In the genomic region with DNA sequence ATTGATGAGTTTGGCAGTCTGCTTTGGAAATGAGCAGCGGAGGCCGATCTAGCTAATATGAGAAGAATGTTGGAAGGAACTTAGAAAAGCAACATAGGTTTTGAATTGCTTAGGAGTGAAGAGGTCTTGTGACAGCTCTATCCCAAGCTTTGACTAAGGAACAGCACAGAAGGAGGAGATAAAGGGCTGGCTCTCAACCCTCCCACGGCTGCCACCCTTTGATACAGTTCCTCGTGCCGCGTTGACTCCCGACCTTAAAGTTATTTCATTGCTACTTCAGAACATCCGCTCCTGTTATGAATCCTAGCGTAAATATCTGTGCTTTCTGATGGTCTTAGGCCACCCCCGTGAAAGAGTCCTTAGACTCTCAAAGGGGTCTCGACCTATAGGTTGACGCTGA, we compare ENCODE assay signal across 14 mouse cellular contexts. TPM values are rescaled to one million over a fixed set of nuclear protein-coding genes. Genes with fewer than 3 reads are reported as not detected.
DNase-seq lines count a peak whose midpoint lies in the region; ATAC-seq and TF ChIP-seq lines count a peak whose summit lies in the region.
"Had no signal": no experiment of that assay in that cellular context is flagged by ENCODE, and none has a peak within 500 bp of the region (broad histone marks: within the 10 kb centered on the region; RNA-seq: fewer than 3 reads in every experiment).

No protein-coding gene starts in this region.

- H3K4me1 ChIP-seq in limb, embryonic 15.5 days, result peaks cover 23% of the 10 kb centered on the region
- H3K4me1 ChIP-seq in limb, embryonic 10.5 days, result peaks cover 23% of the 10 kb centered on the region
- H3K4me1 ChIP-seq in bone marrow, adult 2 months (ENCODE audit: control insufficient read depth, insufficient read depth, low read length), result peaks cover 2% of the 10 kb centered on the region
- H3K4me1 ChIP-seq in liver, postnatal 0 days (ENCODE audit: insufficient read depth), result peaks cover 25% of the 10 kb centered on the region
- peaks cover 28% of the 10 kb centered on the region for H3K4me1 ChIP-seq in forebrain, embryonic 13.5 days

- no peaks in the 10 kb centered on the region for H3K36me3 ChIP-seq in limb, embryonic 15.5 days
- H3K36me3 ChIP-seq in limb, embryonic 10.5 days, result no peaks in the 10 kb centered on the region
- no peaks in the 10 kb centered on the region for H3K36me3 ChIP-seq in liver, postnatal 0 days (replicated peaks; ENCODE audit: insufficient read depth, low read length)
- H3K36me3 ChIP-seq in forebrain, embryonic 13.5 days (ENCODE audit: poor library complexity, severe bottlenecking), result no peaks in the 10 kb centered on the region
- H3K36me3 ChIP-seq: limb, embryonic 12.5 days had no signal

- 0 out of 2 replicates have a peak overlapping the region, but pooled peaks have one; percentile 0 for H3K27ac ChIP-seq in limb, embryonic 15.5 days
- H3K27ac ChIP-seq in limb, embryonic 10.5 days, result no peak overlapping the region
- H3K27ac ChIP-seq in bone marrow, adult 2 months (ENCODE audit: control insufficient read depth, insufficient read depth, low read depth, low read length, poor library complexity), result peak overlapping the region; percentile 33
- peak overlapping the region; percentile 72 for H3K27ac ChIP-seq in liver, postnatal 0 days (ENCODE audit: low read depth)
- H3K27ac ChIP-seq in forebrain, embryonic 13.5 days, result no peak overlapping the region

- WGBS in limb, embryonic 15.5 days, result 67% methylated on average over 12 of the region's 12 CpGs
- 73% methylated on average over 12 of the region's 12 CpGs for WGBS in limb, embryonic 10.5 days
- 77% methylated on average over 12 of the region's 12 CpGs for WGBS in bone marrow, adult 2 months
- WGBS in liver, postnatal 0 days (ENCODE audit: insufficient replicate concordance), result 58% methylated on average over 12 of the region's 12 CpGs
- WGBS in forebrain, embryonic 13.5 days, result 82% methylated on average over 12 of the region's 12 CpGs

- no peak for DNase-seq in limb, embryonic 10.5 days (ENCODE audit: low spot score)
- DNase-seq in liver, postnatal 0 days, result peak; percentile 40
- DNase-seq in embryo, embryonic 9.5 days (ENCODE audit: extremely low spot score), result no peak
- DNase-seq in frontal cortex, postnatal 25 days (ENCODE audit: low spot score in 2 of 2), result no peak
- DNase-seq: cerebellum, adult 2 months; heart, postnatal 14 days; kidney, postnatal 25 days; layer of hippocampus, postnatal 36 days; thymus, postnatal 25 days had no signal

- no peak overlapping the region for H3K4me2 ChIP-seq in limb, embryonic 15.5 days
- peak overlapping the region; percentile 57 for H3K4me2 ChIP-seq in liver, postnatal 0 days (ENCODE audit: low read depth, low read length)
- H3K4me2 ChIP-seq in forebrain, embryonic 13.5 days, result no peak overlapping the region
- H3K4me2 ChIP-seq: limb, embryonic 12.5 days had no signal

- H3K27me3 ChIP-seq in limb, embryonic 15.5 days, result no peaks in the 10 kb centered on the region
- no peaks in the 10 kb centered on the region for H3K27me3 ChIP-seq in limb, embryonic 10.5 days (ENCODE audit: low read depth, poor library complexity, severe bottlenecking)
- H3K27me3 ChIP-seq in liver, postnatal 0 days (ENCODE audit: insufficient read depth, low read length), result no peaks in the 10 kb centered on the region
- H3K27me3 ChIP-seq in forebrain, embryonic 13.5 days, result 0 out of 2 replicates have a peak, but pooled peaks cover 3% of the 10 kb centered on the region
- H3K27me3 ChIP-seq: limb, embryonic 12.5 days had no signal

- no peak for ATAC-seq in limb, embryonic 15.5 days (ENCODE audit: insufficient number of reproducible peaks, low FRiP score, low TSS enrichment, low read depth)
- peak; percentile 81 for ATAC-seq in erythroblast, adult 5-6 weeks (replicated peaks; ENCODE audit: low FRiP score, poor library complexity, severe bottlenecking)
- peak; percentile 81 for ATAC-seq in liver, postnatal 0 days
- no peak for ATAC-seq in forebrain, embryonic 13.5 days

- H3K9ac ChIP-seq in limb, embryonic 15.5 days, result no peak overlapping the region
- no peak overlapping the region for H3K9ac ChIP-seq in liver, postnatal 0 days (replicated peaks)
- H3K9ac ChIP-seq in forebrain, embryonic 13.5 days, result no peak overlapping the region
- H3K9ac ChIP-seq: limb, embryonic 12.5 days had no signal

- peak; percentile 84 for TF ChIP-seq EP300 in liver, postnatal 0 days (IDR thresholded peaks at IDR 0.05; ENCODE audit: low read depth)

- no peak for TF ChIP-seq CTCF in bone marrow, adult 2 months (IDR thresholded peaks at IDR 0.05; ENCODE audit: control insufficient read depth, insufficient read depth, low read length)
- TF ChIP-seq CTCF in liver, postnatal 0 days (IDR thresholded peaks at IDR 0.05; ENCODE audit: low read depth), result no peak

- H3K9me3 ChIP-seq in limb, embryonic 15.5 days, result no peaks in the 10 kb centered on the region
- H3K9me3 ChIP-seq in limb, embryonic 10.5 days (replicated peaks), result no peaks in the 10 kb centered on the region
- no peaks in the 10 kb centered on the region for H3K9me3 ChIP-seq in liver, postnatal 0 days (ENCODE audit: low read length)
- no peaks in the 10 kb centered on the region for H3K9me3 ChIP-seq in forebrain, embryonic 13.5 days (replicated peaks)
- H3K9me3 ChIP-seq: limb, embryonic 12.5 days had no signal

- no peak for TF ChIP-seq POLR2A in bone marrow, adult 2 months (IDR thresholded peaks at IDR 0.05; ENCODE audit: borderline replicate concordance, control insufficient read depth, low read depth, low read length)

- no peak overlapping the region for H3K4me3 ChIP-seq in limb, embryonic 15.5 days
- H3K4me3 ChIP-seq in limb, embryonic 10.5 days, result no peak overlapping the region
- H3K4me3 ChIP-seq in bone marrow, adult 2 months (replicated peaks; ENCODE audit: control insufficient read depth, low read depth, low read length), result no peak overlapping the region
- no peak overlapping the region for H3K4me3 ChIP-seq in liver, postnatal 0 days (ENCODE audit: low read depth, low read length)
- H3K4me3 ChIP-seq in forebrain, embryonic 13.5 days, result no peak overlapping the region
- H3K4me3 ChIP-seq: limb, embryonic 12.5 days had no signal

RNA-seq across cellular contexts. Expression of a gene that starts 13.5 kb away (rescaled TPM):
- polyA plus RNA-seq in limb, embryonic 15.5 days (2015; fragmentation: Nextera tagmentation; extraction: Ambion mirVana), result 50.9 and 61.4 TPM in 2 replicates
- 52.6 and 62.5 TPM in 2 replicates for polyA plus RNA-seq in limb, embryonic 10.5 days (2016; fragmentation: Nextera tagmentation; extraction: Ambion mirVana)
- polyA plus RNA-seq in bone marrow, adult 2 months (2011; ENCODE audit: insufficient read depth, insufficient read length, low replicate concordance, missing spikeins), result 16.5 and 29.5 TPM in 2 replicates
- 48.7 and 51.7 TPM in 2 replicates for total RNA-seq in erythroblast, adult 5-6 weeks (2015; ENCODE audit: low replicate concordance)
- total RNA-seq in erythroblast, adult 5-6 weeks (2017; ENCODE audit: low replicate concordance), result 62.7 and 68.0 TPM in 2 replicates
- polyA plus RNA-seq in liver, postnatal 0 days (2015; fragmentation: Nextera tagmentation; extraction: Ambion mirVana), result 15.7 and 19.8 TPM in 2 replicates
- polyA plus RNA-seq in forebrain, embryonic 13.5 days (2015; fragmentation: Nextera tagmentation; extraction: Ambion mirVana), result 85.2 and 88.5 TPM in 2 replicates

Comparison
In these comparisons a context has a peak if more than half of its experiments do, and no peak if none do; other contexts are left out.
1. H3K27ac ChIP-seq: peak in limb, embryonic 15.5 days (single experiment), bone marrow, adult 2 months (single experiment) and liver, postnatal 0 days (single experiment); none in limb, embryonic 10.5 days (single experiment) and forebrain, embryonic 13.5 days (single experiment).
2. ATAC-seq: peak in erythroblast, adult 5-6 weeks (single experiment) and liver, postnatal 0 days (single experiment); none in limb, embryonic 15.5 days (single experiment) and forebrain, embryonic 13.5 days (single experiment).